Mouse (Mus musculus): ENCODE results near the gene Narfl. TPM values are rescaled to one million over a fixed set of nuclear protein-coding genes. Genes with fewer than 3 reads are reported as not detected.

Narfl gene
- polyA plus RNA-seq, 1 experiment from 2014 or later: 28.0 TPM

- no peaks in the 10 kb centered on the region for H3K27me3 ChIP-seq
- H3K4me2 ChIP-seq (replicated peaks): no peak overlapping the region
- peaks cover 81% of the 10 kb centered on the region for H3K4me1 ChIP-seq (replicated peaks)
- no peak overlapping the region for H3K27ac ChIP-seq
- WGBS: 95% methylated on average over 13 of the region's 13 CpGs
- H3K9ac ChIP-seq (replicated peaks): no peak overlapping the region; the same call in 1 of the 2 replicates
- H3K36me3 ChIP-seq: peaks cover 51% of the 10 kb centered on the region
- no peak overlapping the region for H3K4me3 ChIP-seq (replicated peaks)
- no peaks in the 10 kb centered on the region for H3K9me3 ChIP-seq
- no peak for ATAC-seq
Measured at GRCm38 (mm10) chr17:25827011-25827410, 53.4 kb downstream of the Narfl start.

- no peak overlapping the region; the same call in none of the 2 replicates for H3K9ac ChIP-seq (replicated peaks)
- peaks cover 51% of the 10 kb centered on the region for H3K36me3 ChIP-seq
- H3K4me1 ChIP-seq (replicated peaks): peaks cover 82% of the 10 kb centered on the region
- 92% methylated on average over 22 of the region's 22 CpGs for WGBS
- peak overlapping the region; percentile 53; the same call in 1 of the 2 replicates for H3K4me3 ChIP-seq (replicated peaks)
- no peaks in the 10 kb centered on the region for H3K27me3 ChIP-seq
- ATAC-seq: no peak
- no peaks in the 10 kb centered on the region for H3K9me3 ChIP-seq
- peak overlapping the region; percentile 95; the same call in 1 of the 2 replicates for H3K4me2 ChIP-seq (replicated peaks)
- H3K27ac ChIP-seq: no peak overlapping the region
Measured at GRCm38 (mm10) chr17:25827546-25828222, 54.1 kb downstream of the Narfl start.

GRCm38 (mm10) chr17:25828223-25828594 lies 54.6 kb downstream of the Narfl start:
- H3K4me3 ChIP-seq (replicated peaks): peak overlapping the region; percentile 53
- peak overlapping the region; percentile 92 for H3K27ac ChIP-seq
- peaks cover 79% of the 10 kb centered on the region for H3K4me1 ChIP-seq (replicated peaks)
- no peaks in the 10 kb centered on the region for H3K27me3 ChIP-seq
- no peak for ATAC-seq
- H3K9me3 ChIP-seq: no peaks in the 10 kb centered on the region
- 87% methylated on average over 8 of the region's 8 CpGs for WGBS
- H3K36me3 ChIP-seq: peaks cover 51% of the 10 kb centered on the region
- peak overlapping the region; percentile 95 for H3K4me2 ChIP-seq (replicated peaks)
- H3K9ac ChIP-seq (replicated peaks): peak overlapping the region; percentile 81

- H3K4me2 ChIP-seq (replicated peaks): peak within 1 kb of the TSS; percentile 95
- ATAC-seq: peak; percentile 58
- H3K9ac ChIP-seq (replicated peaks): peak within 1 kb of the TSS; percentile 81
- peak within 1 kb of the TSS; percentile 53 for H3K4me3 ChIP-seq (replicated peaks)
- peak within 1 kb of the TSS; percentile 92 for H3K27ac ChIP-seq
- under 1% methylated on average over 32 of the region's 32 CpGs for WGBS
- H3K4me1 ChIP-seq (replicated peaks): peaks cover 82% of the 10 kb centered on the region
- no peaks in the 10 kb centered on the region for H3K27me3 ChIP-seq
- H3K36me3 ChIP-seq: peaks cover 51% of the 10 kb centered on the region
- H3K9me3 ChIP-seq: no peaks in the 10 kb centered on the region
Measured at GRCm38 (mm10) chr17:25828712-25829557, 55.4 kb downstream of the Narfl start, which contains the start of gene Jmjd8. Jmjd8 (plus strand) TSS chr17:25828867.

- 47% methylated on average over 8 of the region's 8 CpGs for WGBS
- H3K36me3 ChIP-seq: peaks cover 51% of the 10 kb centered on the region
- H3K27ac ChIP-seq: peak overlapping the region; percentile 92
- H3K4me1 ChIP-seq (replicated peaks): peaks cover 82% of the 10 kb centered on the region
- peak overlapping the region; percentile 53 for H3K4me3 ChIP-seq (replicated peaks)
- no peak for ATAC-seq
- H3K27me3 ChIP-seq: no peaks in the 10 kb centered on the region
- H3K4me2 ChIP-seq (replicated peaks): peak overlapping the region; percentile 95
- H3K9ac ChIP-seq (replicated peaks): peak overlapping the region; percentile 81
- H3K9me3 ChIP-seq: no peaks in the 10 kb centered on the region
Measured at GRCm38 (mm10) chr17:25829558-25830017, 56.0 kb downstream of the Narfl start.

GRCm38 (mm10) chr17:25830200-25830753 lies 56.7 kb downstream of the Narfl start:
- 88% methylated on average over 4 of the region's 4 CpGs for WGBS
- Histone ChIP-seq H3K4me1 (replicated peaks) (peaks cover 82% of the 10 kb centered on the region), H3K4me2 (replicated peaks) (peak overlapping the region; percentile 98), H3K9ac (replicated peaks) (no peak overlapping the region), H3K27me3 (no peaks in the 10 kb centered on the region), H3K36me3 (peaks cover 58% of the 10 kb centered on the region), H3K27ac (no peak overlapping the region), H3K9me3 (no peaks in the 10 kb centered on the region), H3K4me3 (replicated peaks) (peak overlapping the region; percentile 53)
- no peak for ATAC-seq

GRCm38 (mm10) chr17:25830806-25831431 lies 57.3 kb downstream of the Narfl start:
- no peaks in the 10 kb centered on the region for H3K27me3 ChIP-seq
- no peaks in the 10 kb centered on the region for H3K9me3 ChIP-seq
- ATAC-seq: no peak
- H3K4me2 ChIP-seq (replicated peaks): peak overlapping the region; percentile 98
- H3K27ac ChIP-seq: no peak overlapping the region
- peaks cover 55% of the 10 kb centered on the region for H3K36me3 ChIP-seq
- WGBS: 87% methylated on average over 14 of the region's 14 CpGs
- H3K4me3 ChIP-seq (replicated peaks): peak overlapping the region; percentile 53
- H3K9ac ChIP-seq (replicated peaks): peak overlapping the region; percentile 91; the same call in 1 of the 2 replicates
- peaks cover 83% of the 10 kb centered on the region for H3K4me1 ChIP-seq (replicated peaks)

GRCm38 (mm10) chr17:25831451-25832281 lies 58.1 kb downstream of the Narfl start:
- ATAC-seq: no peak
- Histone ChIP-seq H3K4me1 (replicated peaks) (peaks cover 83% of the 10 kb centered on the region), H3K9ac (replicated peaks) (peak overlapping the region; percentile 91), H3K4me2 (replicated peaks) (peak overlapping the region; percentile 98), H3K27me3 (no peaks in the 10 kb centered on the region), H3K9me3 (no peaks in the 10 kb centered on the region), H3K27ac (peak overlapping the region; percentile 95; the same call in 1 of the 2 replicates), H3K36me3 (peaks cover 48% of the 10 kb centered on the region), H3K4me3 (replicated peaks) (peak overlapping the region; percentile 88)
- 65% methylated on average over 21 of the region's 21 CpGs for WGBS

- H3K36me3 ChIP-seq: peaks cover 38% of the 10 kb centered on the region
- WGBS: under 1% methylated on average over 73 of the region's 77 CpGs
- H3K9ac ChIP-seq (replicated peaks): peak overlapping the region; percentile 91
- peak overlapping the region; percentile 98 for H3K4me2 ChIP-seq (replicated peaks)
- H3K4me1 ChIP-seq (replicated peaks): peaks cover 83% of the 10 kb centered on the region
- H3K27ac ChIP-seq: peak overlapping the region; percentile 95
- no peaks in the 10 kb centered on the region for H3K9me3 ChIP-seq
- no peaks in the 10 kb centered on the region for H3K27me3 ChIP-seq
- ATAC-seq: peak; percentile 89
- peak overlapping the region; percentile 88 for H3K4me3 ChIP-seq (replicated peaks)
Measured at GRCm38 (mm10) chr17:25832436-25833290, 59.1 kb downstream of the Narfl start.

Data from midbrain, embryonic 13.5 days (tissue).